Mouse (Mus musculus): Measurements from ENCODE around the gene Ttc29.
A peak's percentile ranks its signal among the peaks of the same experiment; 100 is the strongest.

Ttc29 gene

GRCm38 (mm10) chr8:78213074-78213473 is at the start of gene Ttc29:
Gene Ttc29, plus strand, starts transcription at chr8:78213297.
- DNase-seq = peak; percentile 3 to 5

- DNase-seq = no peak
Measured at GRCm38 (mm10) chr8:78171351-78171750, 41.7 kb upstream of the Ttc29 start.

- no peak for DNase-seq
Measured at GRCm38 (mm10) chr8:78182654-78183053, 30.4 kb upstream of the Ttc29 start.

GRCm38 (mm10) chr8:78183414-78183813 is 29.7 kb upstream of the Ttc29 start:
- DNase-seq = no peak

GRCm38 (mm10) chr8:78187087-78187486 is 26.0 kb upstream of the Ttc29 start:
- no peak for DNase-seq

- peak in 1 of 2 experiments; percentile 18 for DNase-seq
Measured at GRCm38 (mm10) chr8:78204229-78204628, 8.9 kb upstream of the Ttc29 start.

GRCm38 (mm10) chr8:78210424-78210823 is 2.7 kb upstream of the Ttc29 start:
- DNase-seq = no peak

- no peak for DNase-seq
Measured at GRCm38 (mm10) chr8:78214645-78215044, 1.5 kb downstream of the Ttc29 start.

- DNase-seq = no peak
Measured at GRCm38 (mm10) chr8:78226087-78226486, 13.0 kb downstream of the Ttc29 start.

GRCm38 (mm10) chr8:78230721-78231120 is 17.6 kb downstream of the Ttc29 start:
- DNase-seq = no peak

GRCm38 (mm10) chr8:78232870-78233707 is 20.0 kb downstream of the Ttc29 start:
- DNase-seq = no peak

- no peak for DNase-seq
Measured at GRCm38 (mm10) chr8:78233708-78234201, 20.7 kb downstream of the Ttc29 start.

GRCm38 (mm10) chr8:78237972-78238675 is 25.0 kb downstream of the Ttc29 start:
- DNase-seq = peak in 1 of 2 experiments; percentile 47

GRCm38 (mm10) chr8:78251115-78251514 is 38.0 kb downstream of the Ttc29 start:
- DNase-seq = no peak

- DNase-seq = no peak
Measured at GRCm38 (mm10) chr8:78254374-78254773, 41.3 kb downstream of the Ttc29 start.

- no peak for DNase-seq
Measured at GRCm38 (mm10) chr8:78255011-78255410, 41.9 kb downstream of the Ttc29 start.

- DNase-seq = no peak
Measured at GRCm38 (mm10) chr8:78265506-78265905, 52.4 kb downstream of the Ttc29 start.

- DNase-seq = no peak
Measured at GRCm38 (mm10) chr8:78266231-78266630, 53.1 kb downstream of the Ttc29 start.

- no peak for DNase-seq
Measured at GRCm38 (mm10) chr8:78267894-78268411, 54.9 kb downstream of the Ttc29 start.

- DNase-seq = no peak
Measured at GRCm38 (mm10) chr8:78269281-78269680, 56.2 kb downstream of the Ttc29 start.

- no peak for DNase-seq
Measured at GRCm38 (mm10) chr8:78271391-78271790, 58.3 kb downstream of the Ttc29 start.

- DNase-seq = no peak
Measured at GRCm38 (mm10) chr8:78276120-78276519, 63.0 kb downstream of the Ttc29 start.

GRCm38 (mm10) chr8:78277411-78277810 is 64.3 kb downstream of the Ttc29 start:
- DNase-seq = no peak

- DNase-seq = no peak
Measured at GRCm38 (mm10) chr8:78278598-78278997, 65.5 kb downstream of the Ttc29 start.
